Mouse (Mus musculus) hindbrain, embryonic 16.5 days (tissue): ENCODE measurements around the gene Ifna6. TPM values are rescaled to one million over a fixed set of nuclear protein-coding genes. Genes with fewer than 3 reads are reported as not detected.
"Not testable (repeated sequence)": the region's sequence is repeated elsewhere in the genome, so short reads cannot be mapped to it uniquely, and the experiment has no call there.

Experiments used
- ATAC-seq: fragments of 200-750 bp; cut with Nextera tagmentation; 2 replicates; pipeline ENCODE4 v1.8.0; 2017; ENCODE audit warnings: moderate TSS enrichment, moderate library complexity
- H3K27ac ChIP-seq: fragments of 300-500 bp; sonication (generic); 2 replicates; pipeline ENCODE4 v1.5.1; 2014; ENCODE audit warnings: low read depth, mild to moderate bottlenecking, control low read depth, low read length, moderate library complexity
- H3K27me3 ChIP-seq: fragments of 300-500 bp; sonication (generic); replicated peaks from 2 replicates; pipeline ENCODE4 v1.6.1; 2014; ENCODE audit warnings: low read length; ENCODE audit not compliant: control insufficient read depth, insufficient read depth
- H3K36me3 ChIP-seq: fragments of 300-500 bp; sonication (generic); 2 replicates; pipeline ENCODE4 v1.6.1; 2014; ENCODE audit warnings: mild to moderate bottlenecking, low read length, moderate library complexity, mixed read lengths; ENCODE audit not compliant: control insufficient read depth, insufficient read depth
- H3K4me1 ChIP-seq: fragments of 300-500 bp; sonication (generic); 2 replicates; pipeline ENCODE4 v1.6.1; 2014; ENCODE audit warnings: low read depth, low read length; ENCODE audit not compliant: control insufficient read depth, insufficient read depth
- H3K4me2 ChIP-seq: fragments of 300-500 bp; sonication (generic); 2 replicates; pipeline ENCODE4 v1.6.1; 2014; ENCODE audit warnings: mild to moderate bottlenecking, low read length, control low read depth, moderate library complexity
- H3K4me3 ChIP-seq: fragments of 300-500 bp; sonication (generic); 2 replicates; pipeline ENCODE4 v1.5.1; 2014; ENCODE audit warnings: mild to moderate bottlenecking, low read length, control low read depth, moderate library complexity
- H3K9ac ChIP-seq: fragments of 300-500 bp; sonication (generic); 2 replicates; pipeline ENCODE4 v1.6.1; 2014; ENCODE audit warnings: low read depth, mild to moderate bottlenecking, control low read depth, low read length, moderate library complexity
- H3K9me3 ChIP-seq: fragments of 300-500 bp; sonication (generic); 2 replicates; pipeline ENCODE4 v1.6.1; 2014; ENCODE audit warnings: mild to moderate bottlenecking, low read length, moderate library complexity; ENCODE audit not compliant: control insufficient read depth
- WGBS: fragments of 180-500 bp; shearing (Covaris S2); extraction: QIAGEN DNeasy Blood & Tissue Kit; methylation state at CpG from one replicate; pipeline ENCODE4 v1.1.7; 2014; 5-methylcytosine and 5-hydroxymethylcytosine counted together
- polyA plus RNA-seq: library from polyadenylated mRNA; unstranded; fragments of >200 nt; fragmentation: Nextera tagmentation; extraction: Ambion mirVana; gene quantifications from 2 replicates; pipeline ENCODE4 v1.2.1, GENCODE M21; 2015

Ifna6 gene
- polyA plus RNA-seq, 1 experiment from 2014 or later = not detected

- H3K4me3 ChIP-seq, ATAC-seq, H3K9me3 ChIP-seq, H3K27me3 ChIP-seq, H3K27ac ChIP-seq, H3K36me3 ChIP-seq, H3K4me2 ChIP-seq, H3K9ac ChIP-seq, H3K4me1 ChIP-seq: not testable (repeated sequence)
- no CpG with 5 or more reads among the region's 28 CpGs for WGBS
Measured at GRCm38 (mm10) chr4:88797097-88797496, 30.1 kb upstream of the Ifna6 start, which contains the start of gene Gm13279. Gene Gm13279 (plus strand): TSS chr4:88797397.

- not testable (repeated sequence) for H3K9me3 ChIP-seq, H3K36me3 ChIP-seq, H3K27me3 ChIP-seq, H3K4me2 ChIP-seq, H3K4me1 ChIP-seq, H3K9ac ChIP-seq, ATAC-seq, H3K4me3 ChIP-seq, H3K27ac ChIP-seq
- WGBS = 20% methylated on average over 1 of the region's 7 CpGs
Measured at GRCm38 (mm10) chr4:88799365-88799764, 27.9 kb upstream of the Ifna6 start, which contains the start of gene Gm13285. Gene Gm13285 (plus strand): TSS chr4:88799665.

DNA sequence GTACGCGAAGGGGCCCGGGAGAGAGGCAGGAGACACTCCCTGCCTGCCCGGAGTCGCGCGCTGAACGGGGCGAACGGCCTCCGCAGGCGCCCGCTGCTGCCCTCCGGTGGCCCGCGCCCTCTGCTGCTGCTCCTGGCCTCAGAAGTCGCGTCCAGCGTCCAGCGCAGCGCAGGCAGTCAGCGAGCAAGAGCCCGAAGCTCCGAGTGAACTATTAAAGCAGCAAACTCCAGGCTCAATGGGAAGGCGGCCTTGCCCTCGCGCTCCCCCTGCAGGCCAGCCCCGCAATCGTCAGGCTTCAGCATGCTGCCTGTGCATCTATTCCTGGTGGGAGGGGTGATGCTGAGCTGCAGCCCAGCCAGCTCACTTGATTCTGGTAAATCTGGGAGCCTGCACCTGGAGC is 24.3 kb upstream of the Ifna6 start, which contains the start of gene Gm13287:
Gene Gm13287 (plus strand): TSS at position 301 of the 400 bp plus-strand sequence.
- not testable (repeated sequence) for H3K27me3 ChIP-seq, H3K27ac ChIP-seq, H3K4me3 ChIP-seq, ATAC-seq, H3K4me1 ChIP-seq, H3K36me3 ChIP-seq, H3K4me2 ChIP-seq, H3K9ac ChIP-seq, H3K9me3 ChIP-seq
- no CpG with 5 or more reads among the region's 29 CpGs for WGBS

DNA sequence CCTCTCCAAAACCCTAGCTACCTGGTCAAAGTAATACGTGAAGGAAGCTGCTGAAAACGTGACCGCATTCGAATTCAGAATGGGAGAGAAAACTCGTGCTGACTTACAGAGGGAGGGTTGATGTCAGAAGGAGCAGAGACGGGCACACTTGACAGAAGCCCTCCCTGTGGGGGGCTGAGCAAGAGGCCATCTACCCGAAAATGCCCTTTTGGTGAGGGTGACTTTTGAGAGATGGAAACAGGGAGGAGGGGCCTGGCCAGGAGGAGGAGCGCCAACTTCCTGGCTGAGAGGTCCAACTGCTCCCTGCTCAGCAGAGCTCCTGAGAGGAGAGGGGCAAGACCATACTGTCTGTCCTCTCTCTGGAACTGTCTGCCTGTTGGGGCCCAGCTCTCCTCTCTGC is 22.0 kb upstream of the Ifna6 start, which contains the start of gene Gm13288:
Gene Gm13288 (plus strand): TSS at position 301 of the 400 bp plus-strand sequence.
- H3K4me3 ChIP-seq, H3K27ac ChIP-seq, H3K4me1 ChIP-seq, H3K9me3 ChIP-seq, ATAC-seq, H3K9ac ChIP-seq, H3K27me3 ChIP-seq, H3K36me3 ChIP-seq: not testable (repeated sequence)
- no CpG with 5 or more reads among the region's 8 CpGs for WGBS
- peak within 1 kb of the TSS; percentile 43 for H3K4me2 ChIP-seq

GRCm38 (mm10) chr4:88805761-88806160 is 21.5 kb upstream of the Ifna6 start:
- not testable (repeated sequence) for H3K9ac ChIP-seq, H3K4me1 ChIP-seq, H3K27me3 ChIP-seq, H3K27ac ChIP-seq, ATAC-seq, H3K4me3 ChIP-seq, H3K36me3 ChIP-seq, H3K9me3 ChIP-seq
- no CpG with 5 or more reads among the region's 34 CpGs for WGBS
- peak overlapping the region; percentile 43 for H3K4me2 ChIP-seq

DNA sequence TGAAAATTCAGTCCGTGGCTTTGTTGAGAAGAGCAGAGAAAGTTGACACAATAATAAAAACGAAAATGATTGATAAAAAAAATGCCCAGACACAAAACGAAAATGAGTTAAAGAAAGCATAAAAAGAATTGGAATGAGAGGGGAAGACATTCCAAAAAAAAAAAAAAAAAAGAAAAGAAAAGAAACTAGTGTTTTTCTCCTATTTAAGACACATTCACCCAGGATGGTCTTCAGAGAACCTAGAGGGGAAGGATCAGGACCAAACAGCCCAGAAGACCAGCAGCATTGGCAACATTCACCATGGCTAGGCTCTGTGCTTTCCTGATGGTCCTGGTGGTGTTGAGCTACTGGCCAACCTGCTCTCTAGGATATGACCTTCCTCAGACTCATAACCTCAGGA is 11.3 kb upstream of the Ifna6 start, which contains the start of gene Ifna7:
Gene Ifna7 (plus strand): TSS at position 301 of the 400 bp plus-strand sequence.
- no peak within 1 kb of the TSS for H3K4me3 ChIP-seq
- H3K27me3 ChIP-seq = no peaks in the 10 kb centered on the region
- H3K9ac ChIP-seq = no peak within 1 kb of the TSS
- H3K27ac ChIP-seq = no peak within 1 kb of the TSS
- H3K4me2 ChIP-seq = no peak within 1 kb of the TSS
- no peak for ATAC-seq
- H3K9me3 ChIP-seq = no peaks in the 10 kb centered on the region
- 67% methylated on average over 3 of the region's 3 CpGs for WGBS
- H3K4me1 ChIP-seq = no peaks in the 10 kb centered on the region
- no peaks in the 10 kb centered on the region for H3K36me3 ChIP-seq

DNA sequence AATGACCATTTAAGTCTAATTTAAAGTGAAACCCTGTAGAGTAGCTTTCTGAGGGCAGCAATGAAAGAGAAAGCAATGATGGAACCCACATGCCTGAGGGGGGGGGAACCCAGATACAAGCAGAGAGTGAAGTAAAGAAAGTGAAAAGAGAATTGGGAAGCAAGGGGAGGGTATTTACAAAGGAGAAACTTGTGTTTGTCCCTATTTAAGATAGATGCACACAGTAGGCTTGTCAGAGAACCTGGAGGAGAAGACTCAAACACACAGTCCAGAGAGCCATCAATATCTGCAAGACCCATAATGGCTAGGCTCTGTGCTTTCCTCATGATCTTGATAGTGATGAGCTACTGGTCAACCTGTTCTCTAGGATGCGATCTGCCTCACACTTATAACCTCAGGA is 7.6 kb upstream of the Ifna6 start, which contains the start of gene Ifna11:
Gene Ifna11 (plus strand): TSS at position 301 of the 400 bp plus-strand sequence.
- no peak within 1 kb of the TSS for H3K4me2 ChIP-seq
- H3K36me3 ChIP-seq = no peaks in the 10 kb centered on the region
- WGBS = 91% methylated on average over 1 of the region's 1 CpGs
- no peak for ATAC-seq
- H3K27me3 ChIP-seq = no peaks in the 10 kb centered on the region
- no peaks in the 10 kb centered on the region for H3K9me3 ChIP-seq
- no peak within 1 kb of the TSS for H3K27ac ChIP-seq
- H3K9ac ChIP-seq = no peak within 1 kb of the TSS
- no peak within 1 kb of the TSS for H3K4me3 ChIP-seq
- H3K4me1 ChIP-seq = no peaks in the 10 kb centered on the region

GRCm38 (mm10) chr4:88822995-88823394 is 4.2 kb upstream of the Ifna6 start:
- Histone ChIP-seq H3K4me1 (no peaks in the 10 kb centered on the region), H3K4me3 (no peak overlapping the region), H3K9me3 (no peaks in the 10 kb centered on the region), H3K4me2 (no peak overlapping the region), H3K27me3 (no peaks in the 10 kb centered on the region), H3K27ac (no peak overlapping the region), H3K9ac (no peak overlapping the region), H3K36me3 (no peaks in the 10 kb centered on the region)
- 21% methylated on average over 4 of the region's 4 CpGs for WGBS
- no peak for ATAC-seq

GRCm38 (mm10) chr4:88830523-88830922 is 3.3 kb downstream of the Ifna6 start:
- H3K9ac ChIP-seq = no peak overlapping the region
- no peak for ATAC-seq
- H3K27me3 ChIP-seq = no peaks in the 10 kb centered on the region
- no peak overlapping the region for H3K27ac ChIP-seq
- 26% methylated on average over 4 of the region's 4 CpGs for WGBS
- H3K4me1 ChIP-seq = no peaks in the 10 kb centered on the region
- H3K4me2 ChIP-seq = no peak overlapping the region
- H3K9me3 ChIP-seq = no peaks in the 10 kb centered on the region
- no peak overlapping the region for H3K4me3 ChIP-seq
- H3K36me3 ChIP-seq = no peaks in the 10 kb centered on the region

GRCm38 (mm10) chr4:88835225-88835624 is 8.0 kb downstream of the Ifna6 start, which contains the start of gene Ifna5:
Gene Ifna5 (plus strand): TSS chr4:88835525.
- H3K9ac ChIP-seq, H3K27me3 ChIP-seq, ATAC-seq, H3K9me3 ChIP-seq, H3K36me3 ChIP-seq, H3K4me3 ChIP-seq, H3K4me1 ChIP-seq, H3K27ac ChIP-seq, H3K4me2 ChIP-seq: not testable (repeated sequence)
- WGBS = 83% methylated on average over 1 of the region's 1 CpGs
